Mouse (Mus musculus) spleen, embryonic (tissue): ENCODE results near the gene Slc24a3.

ENCODE experiments used
- CTCF ChIA-PET: fragments of 350-600 bp; sonication (Branson Sonifier 250); formaldehyde crosslinking; loops from one replicate; lab custom pipeline; 2022; lab: Charles Lee

The Slc24a3 gene

DNA sequence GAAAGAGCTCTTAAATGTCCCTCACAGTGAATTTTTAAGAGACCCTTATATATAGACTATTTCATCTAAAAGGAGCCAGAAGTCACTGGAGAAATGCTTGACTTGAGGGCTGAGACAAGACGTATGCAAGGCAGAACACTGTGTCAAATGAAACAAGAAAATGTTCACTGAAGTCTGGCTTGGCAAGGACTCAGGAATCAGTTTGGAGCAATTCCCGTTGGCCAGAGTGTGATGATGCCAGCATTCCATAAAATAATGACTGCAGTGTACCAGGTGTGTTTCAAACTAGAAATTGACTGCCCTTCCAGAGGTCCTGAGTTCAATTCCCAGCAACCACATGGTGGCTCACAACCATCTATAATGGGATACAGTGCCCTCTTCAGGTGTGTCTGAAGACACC, 196.1 kb downstream of the Slc24a3 start:
- CTCF ChIA-PET: no interaction called here

DNA sequence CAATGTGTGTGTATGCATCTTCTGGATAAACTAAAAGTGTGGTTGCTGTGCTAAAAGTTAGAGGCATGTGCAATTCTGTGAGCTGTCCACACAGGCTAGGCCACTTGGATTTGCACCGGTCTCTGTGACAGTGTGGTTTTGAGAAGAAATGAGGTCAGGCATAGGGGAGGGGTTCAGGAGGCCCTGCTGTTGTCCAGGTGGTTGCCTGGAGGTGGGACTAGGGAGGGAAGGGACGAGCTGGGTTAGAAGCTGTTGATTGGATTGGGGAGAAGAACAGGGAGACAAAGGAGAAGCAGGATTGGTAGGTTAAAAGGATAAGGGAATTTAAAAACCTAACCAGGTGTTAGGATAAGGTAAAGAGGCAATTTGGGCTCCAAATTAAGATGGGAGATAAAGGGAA, 201.1 kb downstream of the Slc24a3 start:
- CTCF ChIA-PET: no interaction called here

DNA sequence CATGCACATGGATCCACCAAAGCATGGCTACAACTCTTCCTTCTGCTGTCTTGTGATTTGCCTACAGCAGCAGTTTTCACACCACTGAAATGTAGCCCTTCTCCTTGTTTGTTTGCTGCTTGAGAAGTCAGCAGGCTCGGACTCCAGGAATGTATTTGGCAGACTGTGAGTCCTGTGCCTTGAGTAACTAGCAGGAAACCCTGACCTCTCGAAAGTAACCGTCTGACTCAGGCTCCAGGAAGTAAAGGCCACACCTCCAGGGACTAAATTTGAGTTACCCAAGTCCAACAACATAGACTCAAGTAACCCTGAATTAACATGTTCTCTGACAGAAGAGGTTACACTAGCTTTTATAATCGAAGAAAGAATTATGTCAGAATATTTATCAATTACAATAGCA, 203.2 kb downstream of the Slc24a3 start:
- CTCF ChIA-PET: no interaction called here

DNA sequence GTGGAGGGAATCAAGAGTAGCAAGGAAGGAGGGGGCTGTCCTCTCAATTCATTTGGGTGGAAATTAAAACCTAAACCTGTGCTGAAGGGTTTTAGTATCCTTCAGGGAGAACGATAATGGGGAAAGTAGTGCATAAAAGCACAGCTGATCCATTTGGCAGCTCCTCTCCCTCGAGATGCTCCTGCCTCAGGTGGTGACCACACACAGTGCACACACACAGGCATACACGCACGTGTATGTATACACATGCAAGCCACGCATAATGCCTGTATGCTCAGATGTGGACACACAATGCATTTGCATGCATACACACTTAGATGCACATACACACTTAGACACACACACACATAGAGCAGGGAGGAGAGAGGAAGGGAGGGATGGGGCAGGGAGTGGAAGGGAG, 206.2 kb downstream of the Slc24a3 start:
- CTCF ChIA-PET: no interaction called here

DNA sequence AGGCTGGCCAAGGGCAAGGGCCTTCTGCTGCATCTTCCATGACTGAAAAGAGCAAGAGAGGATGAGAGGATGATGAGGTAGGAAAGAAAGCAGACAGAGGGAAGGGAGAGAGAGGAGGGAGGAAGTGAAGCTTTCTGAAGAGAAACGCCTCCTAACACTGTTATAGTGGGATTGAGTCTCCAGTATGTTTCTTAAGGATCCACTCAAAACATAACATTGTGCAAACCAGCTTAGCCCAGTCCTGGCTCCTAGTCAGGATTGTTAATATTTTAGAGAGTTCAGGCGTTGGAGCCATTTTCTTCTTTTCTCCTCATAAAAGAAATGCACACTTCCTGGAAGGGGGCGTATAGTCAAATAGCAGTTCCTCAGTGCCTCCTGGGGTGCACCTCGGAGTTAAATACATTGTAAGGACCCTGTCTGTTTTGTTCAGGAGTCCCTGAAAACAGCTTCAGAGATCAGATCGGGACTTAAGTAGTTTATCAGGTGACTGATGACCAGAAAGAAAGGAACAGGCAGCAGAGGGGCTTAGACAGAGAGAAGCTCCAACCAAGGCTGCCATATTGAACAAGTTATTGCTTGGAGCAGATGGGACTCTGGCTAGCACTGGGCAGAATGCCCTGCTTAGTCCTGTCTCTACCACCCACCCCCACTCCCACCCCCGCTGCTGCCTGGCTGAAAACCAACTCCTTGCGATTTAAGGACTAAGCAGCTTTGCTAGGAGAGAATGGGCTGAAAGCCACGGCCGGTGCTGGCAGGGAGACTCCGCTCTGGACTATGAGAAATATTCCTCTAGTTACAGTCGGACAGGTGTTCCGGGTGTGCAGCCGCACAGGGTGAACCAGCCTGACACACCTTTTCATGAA, 215.6 kb downstream of the Slc24a3 start:
- CTCF ChIA-PET: no interaction called here

DNA sequence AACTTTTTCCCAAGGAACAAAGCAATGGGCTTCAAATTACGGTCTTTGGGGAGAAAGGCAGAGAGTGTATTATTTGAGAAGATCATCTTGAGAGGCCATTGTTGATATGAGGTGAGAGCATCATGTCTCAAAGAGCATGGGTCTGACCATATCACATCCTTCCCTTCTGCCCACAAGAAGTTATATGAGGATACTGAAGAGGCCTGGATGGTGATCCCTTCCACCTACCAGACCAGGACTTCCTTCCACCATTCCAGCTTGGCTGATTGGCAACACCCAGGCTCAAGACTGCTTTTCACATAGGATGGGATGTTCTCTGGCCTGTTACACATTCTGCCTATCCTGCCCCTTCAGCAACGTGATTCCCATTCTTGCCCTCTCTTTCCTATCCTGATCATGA, 216.7 kb downstream of the Slc24a3 start:
- CTCF ChIA-PET: interaction anchor here (0.5 kb wide), 1 partner anchor 1202 kb away, joined by 18 read pairs; no protein-coding TSS in a partner anchor

DNA sequence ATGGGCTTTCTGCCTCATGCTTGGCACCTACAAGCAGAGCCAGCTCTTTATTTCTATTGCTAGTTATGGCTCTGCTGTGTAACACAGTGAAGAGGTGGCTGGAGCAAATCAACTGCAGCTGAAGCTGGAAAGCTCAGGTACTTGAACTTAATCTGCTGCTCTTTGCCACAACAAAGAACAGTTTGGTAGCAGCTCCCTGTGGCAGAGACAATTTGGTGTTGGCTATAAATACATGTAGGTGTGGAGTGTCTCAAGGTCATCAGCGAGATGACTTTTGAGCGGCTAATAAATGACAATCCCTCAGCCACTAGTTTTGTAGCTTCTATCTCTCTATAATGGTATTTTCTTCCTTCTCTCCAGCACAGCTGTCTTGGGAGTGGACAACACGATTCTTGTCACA, 217.7 kb downstream of the Slc24a3 start:
- CTCF ChIA-PET: no interaction called here

DNA sequence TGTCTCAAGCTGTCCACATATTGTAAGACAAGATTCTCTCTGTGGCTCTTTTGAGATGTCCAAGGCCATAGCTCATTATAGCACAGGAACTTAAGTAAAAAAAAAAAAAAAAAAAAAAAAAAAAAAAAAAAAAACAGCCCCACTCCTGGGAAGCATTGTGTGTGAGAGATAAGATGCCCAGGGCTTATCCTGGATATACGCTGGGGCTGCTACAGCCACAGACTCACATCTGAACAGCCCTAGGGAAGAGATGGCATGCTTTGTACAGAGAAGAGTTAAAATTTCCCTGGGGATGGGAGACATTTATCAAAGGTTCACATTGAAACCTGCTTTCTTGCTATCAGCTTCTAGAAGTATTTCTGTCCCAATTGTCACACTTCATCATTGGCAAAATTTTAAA, 218.2 kb downstream of the Slc24a3 start:
- CTCF ChIA-PET: no interaction called here

DNA sequence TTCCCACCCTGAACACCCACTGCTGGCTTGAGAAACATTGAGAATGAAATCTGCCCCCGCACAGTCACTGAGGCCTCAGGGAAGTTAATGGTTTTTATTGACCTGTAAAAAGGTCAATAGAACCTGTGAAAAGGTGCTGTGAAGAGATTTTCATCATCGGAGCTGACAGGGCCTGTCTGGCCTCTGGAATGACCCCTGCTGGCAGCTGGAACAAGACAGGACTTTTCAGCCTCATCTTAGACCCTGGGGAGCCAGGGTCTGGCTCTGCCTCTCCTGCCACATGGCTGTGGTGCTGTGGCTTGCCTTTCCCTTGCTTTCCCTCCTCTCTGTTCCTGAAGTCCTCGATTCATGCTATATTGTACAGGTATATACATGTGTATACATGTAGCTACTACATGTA, 228.2 kb downstream of the Slc24a3 start:
- CTCF ChIA-PET: no interaction called here

DNA sequence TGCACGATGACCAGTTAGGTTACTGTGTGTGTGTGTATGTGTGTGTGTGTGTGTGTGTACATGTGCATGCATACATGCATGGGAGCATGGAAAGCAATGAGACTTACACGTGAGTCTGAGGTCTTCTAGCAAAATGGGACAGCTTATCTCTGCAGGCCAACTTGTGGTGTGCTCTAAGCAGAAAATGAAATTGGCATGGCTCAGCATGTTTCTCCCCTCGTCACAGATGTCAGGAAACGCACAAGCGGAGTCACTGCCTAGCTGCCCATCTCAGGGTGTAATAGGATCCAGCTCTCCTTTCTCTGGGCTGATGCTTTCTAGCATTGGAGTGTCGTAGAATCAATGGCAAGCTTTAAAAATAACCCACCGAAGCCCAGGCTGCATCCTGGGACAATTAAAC, 229.0 kb downstream of the Slc24a3 start:
- CTCF ChIA-PET: no interaction called here

DNA sequence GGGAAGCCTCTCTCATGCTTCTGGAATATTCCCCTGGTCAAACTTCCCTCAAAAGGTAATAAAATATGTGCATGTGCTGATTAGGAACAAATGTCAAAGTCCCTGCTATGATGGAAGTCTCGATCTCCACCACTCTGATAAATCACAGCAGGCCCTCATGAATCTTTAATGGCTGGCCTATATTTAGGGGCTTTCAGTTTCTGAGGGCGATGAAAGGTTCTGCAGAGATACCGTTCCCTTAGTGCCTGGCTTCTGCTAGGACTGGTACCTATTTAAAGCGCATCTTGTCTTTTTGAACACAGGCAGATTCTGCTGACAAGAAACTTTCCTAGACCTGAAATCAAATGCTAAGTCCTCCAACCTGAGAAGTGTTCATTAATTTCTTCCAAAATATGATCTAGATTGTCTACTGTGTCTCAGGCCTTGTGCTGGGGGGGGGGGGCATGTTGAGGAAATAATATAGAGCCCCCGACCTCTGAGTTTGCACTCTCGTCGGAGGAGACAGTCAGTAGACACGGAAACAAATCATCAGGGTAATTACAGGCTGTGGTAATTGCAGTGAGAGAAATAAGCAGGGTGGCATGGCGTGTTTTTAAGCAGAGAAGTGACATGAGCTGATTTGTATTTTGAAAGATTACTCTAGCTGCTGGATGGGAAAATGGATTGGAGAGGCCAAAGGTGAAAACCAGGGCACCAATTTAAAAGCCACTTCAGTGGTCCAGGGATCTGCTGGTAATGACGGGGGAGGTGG, 230.1 kb downstream of the Slc24a3 start:
- CTCF ChIA-PET: no interaction called here

DNA sequence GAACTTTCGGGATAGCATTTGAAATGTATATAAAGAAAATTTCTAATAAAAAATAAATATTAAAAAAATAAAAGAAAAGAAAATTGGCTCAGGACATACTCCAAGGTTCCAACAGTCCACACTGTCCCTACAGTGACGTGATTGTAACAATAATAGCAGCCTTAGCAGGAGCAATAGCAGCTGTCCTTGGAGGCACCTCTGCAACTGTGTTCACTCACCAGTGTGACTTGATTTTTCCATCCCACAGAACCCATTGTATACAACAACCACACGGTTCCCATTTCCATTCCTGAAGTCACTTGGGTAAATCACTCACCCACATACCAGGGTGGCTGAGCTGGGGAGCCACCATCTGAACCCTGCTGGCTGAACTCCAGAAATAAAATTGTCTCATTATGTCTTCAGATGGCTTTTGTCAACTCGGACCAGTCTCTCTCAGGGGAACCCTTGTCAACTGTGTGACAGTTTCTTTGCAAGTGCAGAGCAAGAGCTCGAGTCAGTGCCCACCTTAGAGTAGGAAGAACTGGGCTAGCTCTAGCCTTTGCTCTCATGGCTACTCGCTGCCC, 233.8 kb downstream of the Slc24a3 start:
- CTCF ChIA-PET: no interaction called here

DNA sequence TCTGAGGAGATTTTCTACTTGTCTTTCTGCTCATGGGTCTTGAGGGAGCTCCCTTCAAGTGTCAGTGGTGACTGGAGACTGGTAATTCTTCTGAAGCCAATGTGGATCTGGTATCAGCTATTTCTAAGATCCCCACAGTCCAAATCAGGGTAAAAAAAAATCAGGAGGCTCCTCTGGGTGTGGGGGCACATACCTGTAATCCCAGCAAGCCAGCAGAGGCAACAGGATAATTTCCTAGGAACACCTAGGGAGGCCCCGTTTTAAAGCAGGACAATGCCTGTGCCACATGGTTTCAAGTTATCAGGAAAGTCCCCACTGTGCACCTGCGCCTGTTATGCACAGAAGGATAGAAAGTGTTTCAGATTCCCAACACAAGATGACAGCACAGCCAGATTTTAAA, 234.4 kb downstream of the Slc24a3 start:
- CTCF ChIA-PET: no interaction called here

DNA sequence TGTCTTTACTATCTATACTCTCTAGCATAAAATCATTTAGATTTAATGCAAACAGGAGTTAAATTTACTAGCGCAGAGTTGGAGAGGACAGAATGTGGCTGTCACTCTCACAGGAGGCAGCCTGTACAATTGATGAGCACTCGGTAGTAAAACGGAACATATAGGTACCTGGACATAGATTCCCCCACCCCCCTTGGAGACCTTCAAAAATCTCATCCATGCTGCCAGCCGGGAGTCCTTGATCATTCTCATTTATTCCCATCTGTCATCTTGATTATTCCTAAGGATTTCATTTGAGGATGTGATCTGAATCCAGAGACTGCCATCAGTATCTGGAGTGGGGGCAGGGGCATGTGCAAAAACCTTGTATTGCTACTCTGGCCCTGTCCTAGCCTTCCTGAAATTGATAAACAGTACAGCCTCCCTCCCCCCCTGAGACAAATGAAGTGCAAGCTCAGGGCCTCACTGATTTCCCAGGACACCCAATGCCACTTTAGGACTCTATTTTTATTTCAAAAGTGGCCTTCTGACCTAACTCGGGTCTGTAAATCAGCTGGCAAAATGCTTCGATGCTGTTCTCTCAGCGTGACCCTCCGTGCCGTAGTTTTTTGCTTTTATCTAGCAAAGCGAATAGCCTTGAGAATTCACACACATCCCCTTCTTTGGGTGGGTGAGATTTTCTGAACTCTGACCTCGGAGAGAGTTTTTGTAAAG, 237.4 kb downstream of the Slc24a3 start:
- CTCF ChIA-PET: no interaction called here

DNA sequence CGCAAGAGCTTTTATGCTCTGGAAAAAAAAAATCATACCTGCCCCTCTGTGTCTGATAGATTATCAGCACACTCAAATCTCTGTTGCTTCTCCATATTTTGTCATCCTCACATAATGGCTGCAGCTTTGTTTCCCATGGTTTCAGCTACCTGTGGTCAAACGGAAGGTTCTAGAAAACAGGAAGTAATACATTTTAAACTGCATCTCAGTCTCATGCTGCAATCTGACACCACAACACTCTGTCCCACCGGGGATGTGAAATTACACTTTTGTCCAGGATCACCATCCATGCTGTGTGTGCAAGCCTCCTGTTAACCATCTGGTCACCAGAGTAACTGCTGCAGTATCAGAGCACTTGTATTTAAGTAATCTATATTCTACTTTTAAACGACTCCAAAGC, 238.2 kb downstream of the Slc24a3 start:
- CTCF ChIA-PET: no interaction called here

DNA sequence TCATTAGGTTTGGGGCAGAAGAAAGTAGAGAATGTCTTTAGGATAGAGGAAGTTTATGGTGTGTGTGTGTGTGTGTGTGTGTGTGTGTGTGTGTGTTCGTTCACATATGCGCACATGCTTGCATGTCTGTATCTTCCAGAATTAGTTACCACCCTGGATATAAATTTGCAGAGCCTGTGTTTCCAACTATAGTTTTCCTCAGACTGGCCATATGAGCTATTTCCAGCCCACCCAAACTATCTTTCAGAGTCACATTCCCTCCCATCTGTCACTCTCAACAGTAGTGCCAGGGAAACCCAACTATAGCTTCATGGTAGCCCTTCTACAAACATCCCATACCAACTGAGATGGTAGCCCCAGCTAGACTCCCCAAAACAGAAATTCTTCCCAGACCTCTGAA, 250.2 kb downstream of the Slc24a3 start:
- CTCF ChIA-PET: no interaction called here

DNA sequence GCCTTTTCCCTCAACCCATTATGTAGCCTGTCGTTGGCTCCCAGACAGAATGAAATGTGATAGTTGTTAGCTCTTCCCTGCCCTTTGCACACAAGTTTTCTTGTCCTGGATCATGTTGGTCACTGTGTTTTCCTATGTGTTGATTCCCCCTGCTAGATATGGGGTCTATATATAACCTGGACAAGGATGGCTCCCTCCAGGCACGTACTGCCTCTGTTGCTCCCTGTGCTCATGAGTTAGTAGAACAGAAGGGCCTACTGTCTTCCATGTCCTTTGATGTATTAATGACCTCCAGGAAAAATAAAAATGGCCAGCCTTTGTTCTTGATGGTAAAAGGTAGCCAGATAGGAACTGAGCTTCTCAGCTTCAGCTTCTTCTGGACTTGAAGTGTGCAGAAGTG, 251.5 kb downstream of the Slc24a3 start:
- CTCF ChIA-PET: no interaction called here

DNA sequence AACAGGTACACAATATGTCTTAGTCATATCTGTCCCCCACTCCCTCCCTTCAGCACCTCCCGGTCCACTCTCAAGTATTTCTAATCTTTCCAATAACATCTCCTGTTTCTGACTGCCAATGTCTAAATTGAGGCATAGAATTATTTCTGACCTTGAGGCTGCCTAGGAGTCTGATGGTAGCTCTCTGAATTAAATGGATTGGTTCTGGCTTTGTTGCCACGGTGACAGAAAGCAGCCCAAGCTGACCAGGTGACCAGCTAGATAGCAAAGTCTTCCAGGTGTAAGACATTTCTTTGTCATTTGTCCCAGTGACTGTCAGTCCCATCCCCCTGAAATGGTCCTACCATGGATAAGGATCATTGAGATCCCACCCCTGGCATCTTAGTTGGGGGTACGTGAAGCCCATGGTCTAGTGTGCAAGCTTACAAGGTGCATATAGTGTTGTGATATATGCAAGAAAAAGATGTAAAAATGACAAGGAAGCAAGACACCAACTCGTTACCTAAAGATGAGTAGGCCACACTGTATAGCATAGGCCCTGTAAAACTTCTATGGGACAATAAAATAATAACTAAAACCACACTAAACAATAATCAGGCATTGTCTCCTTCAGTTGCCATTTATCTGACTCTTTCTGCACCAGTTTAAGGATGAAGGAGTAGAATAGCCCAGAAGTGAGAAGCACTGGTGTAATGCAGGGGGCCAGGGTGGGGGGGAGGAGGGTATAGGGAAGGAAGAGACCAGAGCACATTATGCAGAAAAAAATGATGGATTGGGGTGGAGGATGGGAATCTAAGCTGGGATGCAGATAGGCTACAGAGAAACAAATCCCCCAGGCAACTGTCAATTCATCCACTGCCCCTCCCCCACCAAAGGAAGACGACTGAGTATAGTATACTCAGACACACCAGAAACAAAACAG, 253.7 kb downstream of the Slc24a3 start:
- CTCF ChIA-PET: no interaction called here

DNA sequence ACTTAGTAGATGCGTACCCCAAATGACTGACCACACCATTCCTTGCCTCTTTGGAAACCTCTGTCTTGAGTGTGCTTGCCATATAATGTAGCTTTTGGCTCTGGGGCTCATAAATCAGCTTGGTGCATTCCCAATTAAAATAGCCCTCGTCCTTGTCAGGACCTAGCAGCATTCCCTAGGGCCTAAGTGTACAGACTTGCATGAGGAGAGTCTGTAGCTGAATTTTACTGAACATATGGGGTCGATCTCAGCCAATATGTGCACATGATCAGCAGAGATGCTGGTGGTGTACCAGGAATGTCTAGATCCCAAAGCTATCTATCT, 254.3 kb downstream of the Slc24a3 start:
- CTCF ChIA-PET: no interaction called here

DNA sequence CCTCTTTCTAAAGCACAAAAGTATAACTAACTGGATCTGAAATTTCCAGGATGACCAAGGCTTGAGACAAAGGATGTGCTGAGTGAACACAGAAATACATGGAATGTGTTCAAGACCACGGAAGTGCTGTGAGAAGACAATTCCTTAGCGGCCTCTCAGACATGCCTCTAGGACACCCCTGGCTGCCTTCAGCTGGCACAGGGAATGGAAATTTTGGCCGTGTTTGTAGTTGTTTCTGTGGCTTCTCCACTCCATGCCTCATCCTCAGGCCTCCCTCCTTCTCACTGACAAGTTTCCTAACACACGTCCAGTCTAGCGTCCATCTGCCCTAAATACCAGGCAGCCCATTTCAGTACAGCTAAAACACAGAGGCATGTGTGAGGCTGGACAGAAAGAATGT, 262.4 kb downstream of the Slc24a3 start:
- CTCF ChIA-PET: no interaction called here

DNA sequence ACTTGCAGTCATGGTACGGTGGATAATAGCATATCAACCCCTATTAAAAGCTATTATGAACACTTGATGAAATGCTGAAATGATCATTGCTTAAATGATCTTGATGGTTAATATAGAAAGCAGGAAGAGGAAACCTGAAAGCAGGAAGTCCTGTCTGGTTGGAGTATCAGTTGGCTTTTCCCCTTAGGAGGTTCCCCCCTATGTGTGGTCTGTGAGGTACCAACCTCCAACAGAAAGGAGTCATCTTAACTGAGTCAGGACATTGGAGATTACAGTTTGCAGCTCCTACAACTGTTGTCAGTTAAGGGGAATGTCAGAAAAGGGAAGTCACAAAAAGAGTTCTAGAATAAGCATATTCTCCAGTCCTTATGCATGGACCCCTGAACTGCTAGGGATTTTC, 266.5 kb downstream of the Slc24a3 start:
- CTCF ChIA-PET: no interaction called here
